Mouse (Mus musculus): ENCODE data around the gene Tmem238l. TPM values are rescaled to one million over a fixed set of nuclear protein-coding genes. Genes with fewer than 3 reads are reported as not detected.

Tmem238l gene
- not detected in 2 replicates for polyA plus RNA-seq (2016; fragmentation: Nextera tagmentation; extraction: Ambion mirVana)

DNA sequence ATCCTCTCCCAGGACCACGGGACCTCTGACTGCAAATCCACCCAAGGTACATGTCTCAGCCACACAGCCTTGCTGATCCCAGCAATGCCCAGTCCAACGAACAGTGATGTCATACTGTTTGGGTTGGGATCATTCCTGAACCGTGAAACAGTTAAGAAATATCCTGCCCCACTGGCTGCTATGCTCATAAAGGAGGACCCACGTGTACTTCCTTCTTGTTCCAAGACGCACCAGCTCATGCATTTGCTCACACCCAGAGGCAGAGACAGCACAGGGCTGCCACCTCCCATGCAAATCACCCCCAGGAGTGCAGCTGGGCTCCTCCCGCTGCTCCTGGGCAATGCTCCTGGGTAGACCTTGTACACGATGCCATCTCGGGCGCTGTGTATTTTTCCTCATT lies at the start of gene Tmem238l:
TSS of gene Tmem238l (plus strand) at position 336 of the 400 bp plus-strand sequence.
- Histone ChIP-seq H3K36me3 (no peaks in the 10 kb centered on the region), H3K9me3 (replicated peaks) (no peaks in the 10 kb centered on the region; the same call in 1 of the 2 replicates), H3K4me1 (no peaks in the 10 kb centered on the region), H3K27ac (replicated peaks) (no peak within 1 kb of the TSS), H3K27me3 (ENCODE audit: low read depth, poor library complexity, severe bottlenecking) (no peaks in the 10 kb centered on the region), H3K4me3 (no peak within 1 kb of the TSS)
- WGBS: 85% methylated on average over 9 of the region's 9 CpGs
- DNase-seq (ENCODE audit: low spot score): no peak

DNA sequence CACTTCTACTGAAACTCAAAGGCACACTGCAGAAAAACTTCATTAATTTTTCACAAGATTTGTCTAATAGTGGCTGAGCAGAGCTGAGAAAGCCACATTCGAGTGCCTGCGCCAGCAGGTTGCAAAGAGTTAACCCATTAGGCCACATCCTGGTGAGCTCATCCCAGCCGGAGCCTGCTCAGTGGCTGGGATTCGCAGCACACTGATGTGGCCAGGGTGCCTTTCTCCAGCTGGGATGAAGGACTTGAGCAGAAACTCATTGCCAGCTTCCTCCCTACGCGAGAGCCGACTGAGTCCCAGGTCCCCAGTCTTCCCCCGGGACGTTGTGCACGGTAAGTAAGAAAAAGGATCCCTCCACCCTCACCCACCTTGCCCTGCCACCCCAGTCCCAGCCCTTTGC lies 44.6 kb upstream of the Tmem238l start, which contains the start of gene Pirt:
TSS of gene Pirt (plus strand) at position 171 of the 400 bp plus-strand sequence.
- 50% methylated on average over 10 of the region's 10 CpGs for WGBS
- H3K27me3 ChIP-seq (ENCODE audit: low read depth, poor library complexity, severe bottlenecking): peaks cover 24% of the 10 kb centered on the region
- H3K36me3 ChIP-seq: no peaks in the 10 kb centered on the region
- H3K27ac ChIP-seq (replicated peaks): no peak within 1 kb of the TSS
- no peak within 1 kb of the TSS for H3K4me3 ChIP-seq
- no peaks in the 10 kb centered on the region for H3K9me3 ChIP-seq (replicated peaks)
- H3K4me1 ChIP-seq: peaks cover 12% of the 10 kb centered on the region; the same call in 1 of the 2 replicates
- DNase-seq (ENCODE audit: low spot score): no peak

DNA sequence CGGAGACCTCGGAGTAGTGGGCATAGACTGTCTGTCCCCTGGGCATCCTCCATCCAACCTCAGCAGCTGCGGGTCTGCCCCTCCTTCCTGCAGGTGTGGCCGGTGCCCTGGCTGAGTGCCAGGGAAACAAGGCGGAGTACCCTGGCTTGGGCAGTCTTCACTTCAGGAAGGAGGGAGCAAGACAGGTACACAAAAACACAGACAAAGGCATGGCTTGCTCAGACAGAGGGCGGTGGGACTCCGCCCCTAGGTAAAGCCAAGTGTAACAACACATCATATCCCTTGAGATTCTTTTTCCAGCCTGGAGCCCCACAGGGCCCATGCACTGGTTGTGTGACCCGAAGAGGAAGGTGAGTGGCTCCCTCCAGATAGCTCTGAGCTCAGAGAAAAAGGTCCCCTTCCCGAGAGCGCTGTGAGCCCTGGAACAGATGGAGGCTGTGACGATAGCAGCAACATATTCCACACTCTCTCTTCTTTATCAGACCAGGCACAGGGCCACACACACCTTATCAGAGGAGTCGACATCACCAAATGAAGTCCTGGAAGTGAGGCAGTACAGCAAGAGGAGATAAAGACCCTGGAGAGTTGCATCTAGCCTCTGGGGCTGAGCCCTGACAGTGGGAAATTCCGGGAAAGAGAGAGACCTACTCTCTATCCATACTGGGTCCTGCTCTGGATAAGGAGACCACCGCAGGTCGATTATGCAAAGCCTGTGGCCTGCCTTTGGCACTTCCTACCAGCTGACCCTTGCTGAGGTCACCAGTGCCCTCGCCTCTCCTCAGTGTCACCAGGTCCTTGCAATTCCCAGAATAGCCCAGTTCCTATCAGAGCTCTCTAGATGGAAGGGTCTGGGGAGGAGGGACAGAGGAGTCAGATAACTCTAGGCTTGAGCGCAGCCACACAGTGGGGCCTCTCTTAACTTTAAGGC lies 43.6 kb upstream of the Tmem238l start:
- H3K9me3 ChIP-seq (replicated peaks): no peaks in the 10 kb centered on the region
- peaks cover 12% of the 10 kb centered on the region; the same call in 1 of the 2 replicates for H3K4me1 ChIP-seq
- peaks cover 23% of the 10 kb centered on the region for H3K27me3 ChIP-seq (ENCODE audit: low read depth, poor library complexity, severe bottlenecking)
- WGBS: 61% methylated on average over 17 of the region's 17 CpGs
- H3K4me3 ChIP-seq: no peak overlapping the region
- no peak overlapping the region for H3K27ac ChIP-seq (replicated peaks)
- DNase-seq (ENCODE audit: low spot score): no peak
- H3K36me3 ChIP-seq: no peaks in the 10 kb centered on the region

DNA sequence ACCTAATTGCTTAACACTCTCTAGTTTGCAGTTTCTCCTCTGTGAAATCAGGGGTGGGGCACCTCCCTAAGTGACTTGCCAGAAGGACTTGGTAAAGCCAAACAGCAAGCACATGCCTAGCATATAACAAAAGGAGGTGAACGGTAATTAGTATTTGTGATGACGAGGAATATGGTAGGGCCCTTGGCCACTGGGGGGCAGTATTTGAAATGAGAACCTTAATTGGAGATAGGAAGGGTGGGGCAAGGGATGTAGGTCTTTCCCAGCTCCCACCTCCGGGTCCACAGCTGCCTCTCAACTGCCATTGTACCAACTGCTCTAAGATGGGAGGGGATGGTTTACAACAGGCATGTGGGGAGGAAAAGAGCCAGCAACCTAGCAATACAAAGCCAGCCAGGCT lies 42.2 kb upstream of the Tmem238l start:
- no peaks in the 10 kb centered on the region for H3K36me3 ChIP-seq
- peak; percentile 36 for DNase-seq (ENCODE audit: low spot score)
- H3K9me3 ChIP-seq (replicated peaks): no peaks in the 10 kb centered on the region
- H3K4me1 ChIP-seq: peaks cover 12% of the 10 kb centered on the region; the same call in 1 of the 2 replicates
- no peak overlapping the region for H3K27ac ChIP-seq (replicated peaks)
- H3K27me3 ChIP-seq (ENCODE audit: low read depth, poor library complexity, severe bottlenecking): peaks cover 23% of the 10 kb centered on the region
- no peak overlapping the region for H3K4me3 ChIP-seq
- WGBS: 41% methylated on average over 3 of the region's 3 CpGs

DNA sequence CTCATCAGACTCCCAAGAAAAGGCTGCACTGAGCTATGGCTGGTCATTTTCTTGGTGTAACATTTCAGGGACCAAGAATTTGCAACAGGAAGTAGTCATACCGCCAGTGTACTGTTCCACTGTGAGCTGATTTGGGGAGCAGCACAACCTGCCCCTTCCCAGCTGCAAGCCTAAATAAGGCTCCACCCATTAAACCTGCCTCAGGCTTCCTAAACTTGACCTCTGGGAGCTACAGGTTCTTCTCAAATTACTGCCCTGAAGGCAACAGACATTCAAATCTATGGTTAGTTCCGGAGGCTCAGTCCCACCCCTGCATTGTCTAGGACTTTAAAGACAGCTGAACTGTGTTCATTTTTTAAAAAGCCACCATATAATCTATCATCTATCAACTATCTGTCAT lies 36.4 kb upstream of the Tmem238l start:
- H3K4me1 ChIP-seq: peaks cover 14% of the 10 kb centered on the region
- H3K9me3 ChIP-seq (replicated peaks): no peaks in the 10 kb centered on the region
- no peak for DNase-seq (ENCODE audit: low spot score)
- H3K27me3 ChIP-seq (ENCODE audit: low read depth, poor library complexity, severe bottlenecking): peaks cover 6% of the 10 kb centered on the region; the same call in 1 of the 2 replicates
- no peaks in the 10 kb centered on the region for H3K36me3 ChIP-seq
- H3K27ac ChIP-seq (replicated peaks): no peak overlapping the region
- H3K4me3 ChIP-seq: no peak overlapping the region
- 88% methylated on average over 2 of the region's 2 CpGs for WGBS

DNA sequence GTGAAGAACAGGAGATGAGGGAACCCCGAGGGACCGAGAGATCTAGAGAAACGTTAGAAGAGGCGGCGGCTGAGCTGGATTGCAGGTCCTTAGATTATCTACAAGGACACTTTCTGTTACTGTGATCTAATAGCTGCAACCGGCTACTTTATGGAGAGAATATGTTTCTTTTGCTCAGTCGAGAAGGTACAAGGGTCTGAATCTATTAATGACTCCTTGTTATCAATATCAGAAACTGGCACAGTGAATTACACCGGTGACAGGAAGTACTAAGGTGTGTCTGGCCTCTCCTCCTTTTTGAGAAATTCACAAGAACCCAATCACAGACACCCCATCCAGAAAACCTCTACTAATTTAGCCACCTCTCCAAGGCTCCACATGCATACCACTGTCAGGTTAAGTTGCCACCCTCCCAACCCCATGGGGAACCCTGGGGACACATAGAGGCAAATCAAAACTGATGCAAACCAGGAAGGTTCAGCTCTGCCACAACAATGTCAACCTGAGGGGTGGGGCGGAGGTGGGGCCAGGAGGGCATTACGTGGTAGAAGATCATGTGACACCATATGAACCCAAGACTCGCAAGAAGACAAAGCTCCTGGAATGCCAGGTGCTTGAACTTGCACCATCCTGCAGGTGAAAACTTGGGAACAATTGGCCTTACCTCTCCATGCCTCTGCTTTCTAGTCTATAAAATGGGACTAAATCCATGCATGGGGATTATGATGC lies 32.2 kb upstream of the Tmem238l start:
- Histone ChIP-seq H3K4me1 (peaks cover 14% of the 10 kb centered on the region), H3K9me3 (replicated peaks) (no peaks in the 10 kb centered on the region), H3K27me3 (ENCODE audit: low read depth, poor library complexity, severe bottlenecking) (peaks cover 6% of the 10 kb centered on the region; the same call in 1 of the 2 replicates), H3K36me3 (no peaks in the 10 kb centered on the region), H3K27ac (replicated peaks) (no peak overlapping the region), H3K4me3 (no peak overlapping the region)
- 89% methylated on average over 11 of the region's 11 CpGs for WGBS
- no peak for DNase-seq (ENCODE audit: low spot score)

DNA sequence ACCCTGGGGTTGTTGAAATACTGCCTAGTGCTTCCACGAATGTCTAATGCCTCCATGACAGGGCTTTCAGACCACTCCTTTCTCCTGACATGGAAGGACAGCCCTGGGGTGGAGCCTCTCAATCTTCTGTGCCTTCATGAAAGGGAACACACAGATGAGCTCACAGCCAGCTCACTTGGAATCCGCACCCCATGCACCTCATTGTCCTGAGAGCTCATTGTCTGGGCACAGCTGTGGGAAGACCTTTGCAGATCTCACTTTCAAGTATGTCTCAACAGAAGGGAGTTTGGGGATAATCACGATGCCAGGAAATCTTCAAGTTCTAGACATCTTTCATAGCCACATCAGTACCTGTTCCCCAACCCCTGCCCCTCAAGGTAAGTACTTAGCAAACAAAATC lies 28.1 kb upstream of the Tmem238l start:
- Histone ChIP-seq H3K27ac (replicated peaks) (no peak overlapping the region), H3K27me3 (ENCODE audit: low read depth, poor library complexity, severe bottlenecking) (peaks cover 4% of the 10 kb centered on the region; the same call in 1 of the 2 replicates), H3K36me3 (no peaks in the 10 kb centered on the region), H3K4me1 (peaks cover 14% of the 10 kb centered on the region), H3K9me3 (replicated peaks) (no peaks in the 10 kb centered on the region), H3K4me3 (no peak overlapping the region)
- 49% methylated on average over 3 of the region's 3 CpGs for WGBS
- DNase-seq (ENCODE audit: low spot score): no peak

DNA sequence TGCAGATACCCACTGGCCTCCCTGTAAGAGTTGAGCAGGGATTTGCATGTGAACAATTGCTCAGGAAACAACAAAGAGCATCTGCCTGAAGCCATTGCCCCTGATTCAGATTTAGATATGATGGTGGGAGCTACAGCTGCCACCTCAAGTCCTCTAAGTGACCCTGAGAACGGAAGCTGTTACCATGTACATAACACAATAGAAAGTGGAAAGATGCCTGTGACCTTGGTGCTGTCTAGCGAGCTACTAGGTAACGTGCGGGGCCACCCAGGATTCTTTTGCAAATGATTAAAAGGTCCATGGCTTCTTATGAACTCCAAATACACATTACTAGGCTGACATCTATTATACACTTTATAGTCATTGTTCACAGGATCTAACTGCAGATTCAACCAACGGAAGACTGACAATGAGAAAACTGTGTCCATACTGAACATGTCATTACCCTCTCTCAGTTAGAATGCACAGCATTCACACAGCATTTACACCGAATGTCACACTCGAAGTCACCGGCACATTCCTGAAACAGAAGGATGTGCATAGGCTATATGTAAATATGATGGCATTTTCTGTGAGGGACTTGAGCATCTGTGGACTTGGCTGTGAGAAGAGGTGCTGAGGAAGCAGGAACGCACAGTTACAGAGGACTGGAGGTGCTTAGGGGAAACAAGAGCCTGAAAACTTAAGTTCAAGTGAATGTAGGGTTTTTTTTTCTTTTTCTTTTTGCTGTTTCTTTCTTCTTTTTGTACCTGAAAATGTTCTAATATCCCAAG lies 23.4 kb upstream of the Tmem238l start:
- Histone ChIP-seq H3K4me3 (no peak overlapping the region), H3K27ac (replicated peaks) (no peak overlapping the region), H3K36me3 (no peaks in the 10 kb centered on the region), H3K4me1 (peaks cover 12% of the 10 kb centered on the region; the same call in 1 of the 2 replicates), H3K9me3 (replicated peaks) (no peaks in the 10 kb centered on the region), H3K27me3 (ENCODE audit: low read depth, poor library complexity, severe bottlenecking) (no peaks in the 10 kb centered on the region)
- DNase-seq (ENCODE audit: low spot score): no peak
- 83% methylated on average over 9 of the region's 9 CpGs for WGBS

DNA sequence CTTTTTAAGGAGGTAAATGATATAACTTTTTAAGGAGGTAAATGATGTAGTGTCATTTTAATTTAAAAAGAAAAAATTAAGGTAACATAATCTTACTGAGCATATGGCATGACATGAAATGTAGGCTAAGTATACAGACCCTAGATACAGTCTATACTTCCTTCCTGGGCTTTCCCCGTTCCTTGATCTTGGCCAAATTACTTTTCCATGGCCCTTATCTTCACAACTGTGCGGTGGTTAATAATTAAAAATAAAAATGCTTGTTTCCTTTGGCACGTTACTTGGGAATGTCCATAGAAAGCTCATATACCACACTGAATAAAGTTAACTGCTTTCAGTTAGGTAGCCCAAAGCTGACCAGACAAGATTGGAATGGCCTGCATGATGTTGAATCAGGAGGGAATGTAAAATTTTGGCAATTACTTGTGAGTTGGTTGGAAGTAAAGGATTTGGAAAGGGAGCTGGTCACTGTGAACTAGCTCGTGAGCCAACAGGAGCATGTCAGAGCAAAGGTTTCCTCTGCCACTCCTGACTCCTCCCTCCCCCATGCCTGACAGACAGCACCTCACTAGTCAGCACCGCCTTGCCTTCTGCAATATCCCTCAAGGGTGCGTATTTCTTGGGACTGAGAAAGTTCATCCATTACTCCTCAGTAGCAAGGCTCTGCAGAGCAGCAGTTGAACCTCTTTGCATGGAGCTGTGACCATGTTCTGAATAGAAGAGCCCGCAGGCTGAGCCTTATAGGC lies 21.8 kb upstream of the Tmem238l start:
- DNase-seq (ENCODE audit: low spot score): no peak
- H3K27ac ChIP-seq (replicated peaks): no peak overlapping the region
- no peak overlapping the region for H3K4me3 ChIP-seq
- WGBS: 84% methylated on average over 7 of the region's 7 CpGs
- H3K27me3 ChIP-seq (ENCODE audit: low read depth, poor library complexity, severe bottlenecking): no peaks in the 10 kb centered on the region
- peaks cover 11% of the 10 kb centered on the region; the same call in 1 of the 2 replicates for H3K4me1 ChIP-seq
- H3K36me3 ChIP-seq: no peaks in the 10 kb centered on the region
- H3K9me3 ChIP-seq (replicated peaks): no peaks in the 10 kb centered on the region

DNA sequence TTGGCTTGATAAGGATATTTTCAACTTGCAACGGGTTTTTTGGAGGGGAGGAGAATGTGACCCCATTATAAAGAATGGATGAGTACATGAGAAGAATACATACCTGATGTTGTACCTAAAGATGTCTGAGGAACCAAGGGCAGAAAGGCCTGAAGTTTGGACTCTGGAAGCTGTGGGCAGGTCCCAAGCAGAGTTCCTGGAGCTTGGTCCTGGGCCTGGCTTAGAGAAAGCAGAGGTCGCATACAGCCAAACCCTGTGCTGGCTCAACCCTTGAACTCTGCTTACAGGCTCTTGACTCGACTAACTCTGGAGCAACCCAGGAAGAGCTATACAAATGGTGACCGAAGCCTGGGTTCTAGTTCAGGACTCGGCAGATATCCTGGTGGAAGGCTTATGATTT lies 14.4 kb upstream of the Tmem238l start:
- H3K36me3 ChIP-seq: no peaks in the 10 kb centered on the region
- WGBS: 92% methylated on average over 5 of the region's 5 CpGs
- no peak overlapping the region for H3K27ac ChIP-seq (replicated peaks)
- no peak for DNase-seq (ENCODE audit: low spot score)
- no peaks in the 10 kb centered on the region for H3K27me3 ChIP-seq (ENCODE audit: low read depth, poor library complexity, severe bottlenecking)
- no peak overlapping the region for H3K4me3 ChIP-seq
- H3K9me3 ChIP-seq (replicated peaks): no peaks in the 10 kb centered on the region
- H3K4me1 ChIP-seq: no peaks in the 10 kb centered on the region

DNA sequence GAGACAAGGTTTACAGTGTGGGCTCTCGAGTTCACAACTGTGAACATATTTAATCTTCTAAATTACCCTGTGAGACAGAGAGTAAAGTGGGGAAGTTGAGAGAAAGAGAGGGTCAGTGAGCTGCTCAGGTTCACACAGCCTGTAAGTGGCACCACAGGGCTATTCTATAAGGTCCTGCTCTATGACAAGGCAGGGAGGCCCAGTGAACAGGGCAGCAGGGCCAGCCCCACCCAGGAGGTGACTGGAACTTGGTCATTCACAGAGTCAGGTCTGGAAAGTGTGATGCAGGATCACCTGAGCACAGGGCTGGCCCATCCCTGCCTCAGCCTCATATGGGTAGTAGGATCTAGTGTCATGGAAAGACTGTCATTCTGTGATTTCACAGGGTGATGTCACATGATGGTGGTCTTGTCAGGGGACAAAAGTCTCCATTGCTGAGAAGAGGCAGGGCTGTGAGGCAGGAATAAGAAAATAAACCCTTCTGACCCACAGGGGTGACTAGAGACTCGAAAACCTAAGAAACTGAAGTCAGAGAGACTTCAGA lies 11.1 kb upstream of the Tmem238l start:
- Histone ChIP-seq H3K4me3 (no peak overlapping the region), H3K27ac (replicated peaks) (no peak overlapping the region), H3K4me1 (no peaks in the 10 kb centered on the region), H3K27me3 (ENCODE audit: low read depth, poor library complexity, severe bottlenecking) (no peaks in the 10 kb centered on the region), H3K9me3 (replicated peaks) (no peaks in the 10 kb centered on the region), H3K36me3 (no peaks in the 10 kb centered on the region)
- no peak for DNase-seq (ENCODE audit: low spot score)
- WGBS: 78% methylated on average over 2 of the region's 2 CpGs
